Mouse (Mus musculus): ENCODE measurements at regions not wholly inside any gene's neighbourhood (a gene's known extent, or its start where the extent isn't known, plus 50 kb on each side); places are given as distances from the start of the nearest gene placed in this dataset.

GRCm38 (mm10) chr4:95284696-95285095 lies 232.7 kb upstream of the Jun start:
- no peak for TF ChIP-seq CTCF (IDR thresholded peaks at IDR 0.05)
- TF ChIP-seq POLR2A (IDR thresholded peaks at IDR 0.05; ENCODE audit: insufficient read depth, low read depth, low read length): no peak
- TF ChIP-seq EP300 (IDR thresholded peaks at IDR 0.05; ENCODE audit: insufficient read depth, low read depth, low read length): no peak
